Mouse (Mus musculus): ENCODE measurements around the gene Map2k6.

DNA sequence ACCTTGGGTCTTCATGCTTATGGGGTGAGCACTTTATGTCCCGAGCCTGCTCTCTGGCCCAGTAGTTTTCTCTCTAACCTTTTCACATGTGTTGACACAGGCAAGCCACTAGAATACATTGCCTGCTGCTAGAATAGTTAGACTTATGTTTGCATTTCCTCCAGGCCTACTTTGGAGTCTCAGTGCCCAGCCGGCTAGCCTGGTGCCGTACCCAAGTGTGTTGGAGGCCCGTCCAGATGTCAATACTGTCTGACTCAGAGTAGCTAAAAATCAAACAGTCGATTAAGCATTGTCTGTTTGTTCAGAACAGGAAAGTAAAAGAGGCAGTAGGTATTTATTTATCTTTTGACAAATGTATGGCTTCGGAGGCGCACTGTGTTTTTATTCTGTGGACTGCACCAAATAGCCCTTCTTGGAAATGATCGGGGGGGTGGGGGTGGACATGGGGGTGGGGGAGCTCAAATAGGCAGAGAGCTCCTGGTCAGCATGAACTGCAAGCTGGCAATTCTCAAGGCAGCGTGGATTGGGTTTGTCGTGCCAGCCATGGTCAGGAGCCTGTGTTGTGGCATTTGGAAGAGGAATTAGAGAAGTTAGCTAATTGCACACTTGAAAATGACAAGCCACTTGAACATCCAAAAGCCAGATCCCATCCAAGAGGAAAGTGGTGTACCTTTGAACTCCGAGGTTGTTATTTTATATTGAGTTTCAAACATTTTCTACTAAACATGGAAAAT is 104.2 kb downstream of the Map2k6 start:
- TF ChIP-seq CTCF (IDR thresholded peaks at IDR 0.05): no peak
- no peak for TF ChIP-seq EP300 (IDR thresholded peaks at IDR 0.05)
